Mouse (Mus musculus) embryonic facial prominence, embryonic 15.5 days (tissue): ENCODE results near the gene Tnni2. TPM values are rescaled to one million over a fixed set of nuclear protein-coding genes. Genes with fewer than 3 reads are reported as not detected.

ENCODE experiments used
- ATAC-seq: fragments of 200-750 bp; cut with Nextera tagmentation; 2 replicates; pipeline ENCODE4 v1.8.0; 2017; ENCODE audit warnings: low read depth, moderate TSS enrichment; ENCODE audit not compliant: insufficient number of reproducible peaks, low FRiP score, low TSS enrichment
- H3K27ac ChIP-seq: fragments of 300-500 bp; sonication (generic); replicated peaks from 2 replicates; pipeline ENCODE4 v1.5.1; 2015; ENCODE audit warnings: mild to moderate bottlenecking, inconsistent platforms
- H3K27me3 ChIP-seq: fragments of 300-500 bp; sonication (generic); 2 replicates; pipeline ENCODE4 v1.6.1; 2015; ENCODE audit warnings: inconsistent platforms
- H3K36me3 ChIP-seq: fragments of 300-500 bp; sonication (generic); 2 replicates; pipeline ENCODE4 v1.6.1; 2015; ENCODE audit warnings: mild to moderate bottlenecking, inconsistent platforms
- H3K4me1 ChIP-seq: fragments of 300-500 bp; sonication (generic); 2 replicates; pipeline ENCODE4 v1.6.1; 2015; ENCODE audit warnings: inconsistent platforms
- H3K4me2 ChIP-seq: fragments of 300-500 bp; sonication (generic); replicated peaks from 2 replicates; pipeline ENCODE4 v1.6.1; 2015; ENCODE audit warnings: mild to moderate bottlenecking, inconsistent platforms
- H3K4me3 ChIP-seq: fragments of 300-500 bp; sonication (generic); replicated peaks from 2 replicates; pipeline ENCODE4 v1.5.1; 2015; ENCODE audit warnings: mild to moderate bottlenecking, inconsistent platforms
- H3K9ac ChIP-seq: fragments of 300-500 bp; sonication (generic); 2 replicates; pipeline ENCODE4 v1.6.1; 2015; ENCODE audit warnings: inconsistent platforms
- H3K9me3 ChIP-seq: fragments of 300-500 bp; sonication (generic); replicated peaks from 2 replicates; pipeline ENCODE4 v1.6.1; 2016; ENCODE audit warnings: inconsistent platforms
- WGBS: fragments of 180-500 bp; shearing (Covaris S2); methylation state at CpG from one replicate; pipeline ENCODE4 v1.1.7; 2015; 5-methylcytosine and 5-hydroxymethylcytosine counted together
- polyA plus RNA-seq: library from polyadenylated mRNA; unstranded; fragments of >200 nt; fragmentation: Nextera tagmentation; extraction: Ambion mirVana; gene quantifications from 2 replicates; pipeline ENCODE4 v1.2.1, GENCODE M21; 2015

The Tnni2 gene
- polyA plus RNA-seq, 1 experiment from 2014 or later, result 169 TPM

DNA sequence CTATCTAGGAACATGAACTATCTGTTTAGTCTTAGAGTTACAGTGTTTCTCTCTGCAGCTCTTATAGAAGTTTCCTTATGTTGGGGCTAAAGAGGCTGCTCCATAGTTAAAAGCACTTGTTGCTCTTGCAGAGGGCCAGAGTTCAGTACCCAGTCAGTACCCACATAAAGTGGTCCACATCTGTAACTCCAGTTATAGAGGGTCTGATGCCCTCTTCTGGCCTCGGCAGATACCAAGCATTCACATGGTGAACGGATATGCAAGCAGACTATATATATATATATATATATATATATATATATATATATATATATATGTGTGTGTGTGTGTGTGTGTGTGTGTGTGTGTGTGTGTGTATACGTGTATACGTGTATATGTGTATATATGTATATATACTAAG is 33.7 kb upstream of the Tnni2 start:
- no peaks in the 10 kb centered on the region for H3K9me3 ChIP-seq
- no peak overlapping the region for H3K27ac ChIP-seq
- no peak overlapping the region for H3K9ac ChIP-seq
- H3K27me3 ChIP-seq, result no peaks in the 10 kb centered on the region
- no peak overlapping the region for H3K4me2 ChIP-seq
- no peaks in the 10 kb centered on the region for H3K36me3 ChIP-seq
- no peak overlapping the region for H3K4me3 ChIP-seq
- H3K4me1 ChIP-seq, result no peaks in the 10 kb centered on the region
- WGBS, result 58% methylated on average over 4 of the region's 4 CpGs
- ATAC-seq, result no peak

DNA sequence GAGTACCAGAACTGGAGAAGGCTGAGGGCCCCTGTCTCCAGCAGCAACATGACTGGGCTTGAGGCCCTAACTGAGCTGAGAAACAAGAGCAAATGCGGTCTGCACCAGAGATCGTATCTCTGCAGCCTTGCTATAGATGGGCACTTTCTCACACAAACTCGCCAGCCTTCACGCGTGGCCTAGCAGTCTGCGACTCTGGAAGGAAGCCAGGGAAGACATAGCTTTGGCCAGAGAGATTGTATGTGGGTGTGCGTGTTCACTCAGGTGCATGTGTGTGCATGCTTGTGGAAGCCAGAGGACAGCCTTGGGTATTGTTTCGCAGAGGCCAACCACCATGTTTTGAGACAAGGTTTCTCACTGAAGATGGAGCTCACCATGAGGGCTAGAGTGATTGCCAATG is 32.9 kb upstream of the Tnni2 start:
- Histone ChIP-seq H3K9ac (no peak overlapping the region), H3K27me3 (no peaks in the 10 kb centered on the region), H3K4me2 (no peak overlapping the region), H3K27ac (no peak overlapping the region), H3K4me1 (no peaks in the 10 kb centered on the region), H3K36me3 (no peaks in the 10 kb centered on the region), H3K4me3 (no peak overlapping the region), H3K9me3 (no peaks in the 10 kb centered on the region)
- WGBS, result 88% methylated on average over 8 of the region's 8 CpGs
- ATAC-seq, result no peak

DNA sequence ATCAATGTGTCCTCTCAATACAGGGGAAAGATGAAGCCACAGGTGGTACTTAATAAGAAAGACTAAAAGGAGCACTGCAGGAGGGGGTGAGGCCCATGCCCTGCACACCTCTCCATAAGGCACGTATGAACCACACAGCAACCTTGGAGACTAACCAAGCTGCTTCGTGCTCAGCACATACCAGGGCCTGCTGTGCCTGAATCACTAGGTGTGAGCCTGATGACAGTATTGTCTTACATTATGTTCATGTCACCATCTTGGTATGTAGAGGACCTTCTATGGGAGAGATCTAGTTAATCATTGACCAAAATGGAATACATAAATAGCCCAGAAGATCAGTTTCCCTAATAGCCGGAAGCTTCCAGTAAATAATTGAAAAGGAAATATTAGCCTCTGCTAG is 32.0 kb upstream of the Tnni2 start:
- Histone ChIP-seq H3K36me3 (no peaks in the 10 kb centered on the region), H3K4me1 (no peaks in the 10 kb centered on the region), H3K27ac (no peak overlapping the region), H3K4me2 (no peak overlapping the region), H3K27me3 (no peaks in the 10 kb centered on the region), H3K4me3 (no peak overlapping the region), H3K9me3 (no peaks in the 10 kb centered on the region), H3K9ac (no peak overlapping the region)
- 80% methylated on average over 3 of the region's 3 CpGs for WGBS
- no peak for ATAC-seq

- H3K36me3 ChIP-seq, result no peaks in the 10 kb centered on the region
- no peaks in the 10 kb centered on the region for H3K27me3 ChIP-seq
- ATAC-seq, result no peak
- no peaks in the 10 kb centered on the region for H3K4me1 ChIP-seq
- no peak overlapping the region for H3K4me2 ChIP-seq
- WGBS, result 90% methylated on average over 6 of the region's 6 CpGs
- H3K27ac ChIP-seq, result no peak overlapping the region
- H3K9me3 ChIP-seq, result no peaks in the 10 kb centered on the region
- H3K4me3 ChIP-seq, result no peak overlapping the region
- H3K9ac ChIP-seq, result no peak overlapping the region
Observed at GRCm38 (mm10) chr7:142413285-142413684, 28.3 kb upstream of the Tnni2 start.

GRCm38 (mm10) chr7:142415314-142415713 is 26.3 kb upstream of the Tnni2 start:
- Histone ChIP-seq H3K4me2 (no peak overlapping the region), H3K36me3 (no peaks in the 10 kb centered on the region), H3K27ac (no peak overlapping the region), H3K4me1 (no peaks in the 10 kb centered on the region), H3K27me3 (no peaks in the 10 kb centered on the region), H3K4me3 (no peak overlapping the region), H3K9ac (no peak overlapping the region), H3K9me3 (no peaks in the 10 kb centered on the region)
- ATAC-seq, result no peak
- WGBS, result 52% methylated on average over 4 of the region's 4 CpGs

DNA sequence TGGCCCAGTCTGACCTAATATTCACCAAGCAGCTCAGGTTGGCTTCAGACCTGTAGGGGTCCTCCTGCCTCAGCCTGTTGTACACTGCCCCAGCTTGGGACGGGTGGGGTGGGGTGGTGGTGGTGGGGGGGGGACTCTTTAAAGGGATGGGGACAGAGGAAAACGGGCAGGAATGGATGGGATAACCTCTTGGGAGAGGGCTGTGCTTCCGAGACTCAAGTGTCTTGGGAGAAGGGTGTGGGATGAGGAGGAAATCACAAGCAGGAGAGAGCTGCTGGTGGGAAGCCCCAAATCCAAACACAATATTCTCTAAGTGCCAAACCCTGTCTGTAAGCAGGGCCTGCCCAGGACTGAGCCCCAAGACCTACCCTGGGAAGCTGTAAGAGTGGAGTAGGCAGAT is 25.4 kb upstream of the Tnni2 start:
- Histone ChIP-seq H3K27ac (no peak overlapping the region), H3K4me2 (no peak overlapping the region), H3K9ac (no peak overlapping the region), H3K4me3 (no peak overlapping the region), H3K36me3 (no peaks in the 10 kb centered on the region), H3K27me3 (no peaks in the 10 kb centered on the region), H3K9me3 (no peaks in the 10 kb centered on the region), H3K4me1 (no peaks in the 10 kb centered on the region)
- WGBS, result 77% methylated on average over 3 of the region's 3 CpGs
- no peak for ATAC-seq

DNA sequence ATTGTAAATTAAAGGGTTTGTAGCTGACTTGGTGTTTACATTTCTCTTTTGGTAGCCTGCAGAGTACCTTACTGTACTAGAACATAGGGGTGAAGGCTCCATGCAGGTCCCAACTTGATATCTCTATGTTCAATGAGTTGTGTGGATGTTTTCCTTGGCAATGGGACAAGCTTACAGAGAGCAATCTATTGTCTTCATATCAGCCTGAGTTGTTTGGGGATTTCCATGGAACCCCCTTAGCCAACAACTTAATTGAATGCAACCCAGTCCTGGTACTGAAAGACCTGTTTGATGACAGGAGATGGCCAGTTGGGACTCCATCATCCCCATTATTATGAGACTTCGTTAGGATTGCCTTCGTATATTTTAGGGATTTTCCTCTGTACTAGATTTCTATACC is 23.6 kb upstream of the Tnni2 start:
- Histone ChIP-seq H3K27me3 (no peaks in the 10 kb centered on the region), H3K4me1 (no peaks in the 10 kb centered on the region), H3K27ac (no peak overlapping the region), H3K9ac (no peak overlapping the region), H3K4me2 (no peak overlapping the region), H3K4me3 (no peak overlapping the region), H3K9me3 (no peaks in the 10 kb centered on the region), H3K36me3 (no peaks in the 10 kb centered on the region)
- no peak for ATAC-seq
- 91% methylated on average over 2 of the region's 2 CpGs for WGBS

DNA sequence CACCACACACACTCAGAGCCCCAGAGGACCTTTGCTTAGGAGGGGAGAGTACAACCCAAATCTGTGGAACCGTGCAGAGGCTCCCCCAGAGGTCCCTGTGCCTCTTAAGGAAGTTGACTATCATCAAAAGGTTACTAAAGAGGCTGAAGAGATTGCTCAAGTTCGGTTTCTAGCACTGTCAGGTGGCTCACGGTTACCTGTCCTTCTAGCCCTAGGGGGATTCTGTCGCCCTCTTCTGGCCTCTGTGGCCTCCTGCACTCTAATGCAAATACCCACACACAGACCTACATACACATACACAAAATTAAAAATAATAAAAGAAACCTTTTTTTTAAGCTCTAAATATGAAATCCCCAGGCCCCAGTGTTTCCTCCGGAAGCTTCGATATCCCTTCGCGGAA is 22.9 kb upstream of the Tnni2 start:
- Histone ChIP-seq H3K4me3 (no peak overlapping the region), H3K9ac (no peak overlapping the region), H3K27me3 (no peaks in the 10 kb centered on the region), H3K4me1 (no peaks in the 10 kb centered on the region), H3K36me3 (no peaks in the 10 kb centered on the region), H3K4me2 (no peak overlapping the region), H3K9me3 (no peaks in the 10 kb centered on the region), H3K27ac (no peak overlapping the region)
- WGBS, result 87% methylated on average over 8 of the region's 8 CpGs
- ATAC-seq, result no peak

DNA sequence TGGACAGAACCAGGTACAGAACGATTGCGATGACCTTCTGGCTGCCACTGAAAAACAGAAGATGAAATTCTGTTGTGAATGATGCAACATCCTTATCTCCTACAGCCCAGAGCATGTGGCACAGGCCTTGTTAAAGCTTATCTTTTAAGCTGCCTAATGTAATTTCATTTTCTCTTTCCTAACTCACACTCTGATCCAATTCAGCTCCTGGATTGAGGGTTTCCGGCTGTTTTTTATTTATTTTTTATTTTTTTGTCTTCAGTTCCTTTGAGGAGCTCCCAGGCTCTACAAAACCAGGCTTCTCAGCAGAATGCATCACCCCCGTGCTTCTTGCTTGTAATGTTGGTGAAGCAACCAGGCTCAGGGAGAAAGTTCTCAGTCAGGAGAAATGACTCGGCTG is 21.7 kb upstream of the Tnni2 start:
- Histone ChIP-seq H3K9ac (no peak overlapping the region), H3K27me3 (no peaks in the 10 kb centered on the region), H3K4me1 (no peaks in the 10 kb centered on the region), H3K27ac (no peak overlapping the region), H3K9me3 (no peaks in the 10 kb centered on the region), H3K36me3 (no peaks in the 10 kb centered on the region), H3K4me3 (no peak overlapping the region), H3K4me2 (no peak overlapping the region)
- ATAC-seq, result no peak
- WGBS, result 77% methylated on average over 5 of the region's 5 CpGs

DNA sequence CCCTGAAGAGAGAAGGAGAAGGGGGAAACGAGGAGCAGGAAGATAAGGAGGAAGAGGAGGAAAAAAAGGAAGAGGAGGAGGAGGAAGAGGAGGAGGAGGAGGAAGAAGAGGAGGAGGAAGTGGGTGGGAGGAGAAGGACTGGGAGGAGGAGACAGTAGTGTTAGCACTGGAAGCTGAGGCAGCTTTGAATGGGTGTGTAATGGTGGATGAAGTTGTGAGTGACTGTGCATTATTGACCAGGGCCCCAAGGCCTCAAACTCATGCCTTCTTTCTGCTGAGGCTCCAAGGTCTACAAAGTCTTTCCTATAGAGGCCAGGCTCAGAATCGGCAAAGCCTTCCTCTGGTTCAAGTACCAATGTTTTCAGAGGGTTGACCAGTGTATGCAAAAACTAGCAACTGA is 19.8 kb upstream of the Tnni2 start:
- Histone ChIP-seq H3K36me3 (no peaks in the 10 kb centered on the region), H3K9ac (no peak overlapping the region), H3K9me3 (no peaks in the 10 kb centered on the region), H3K4me3 (no peak overlapping the region), H3K4me2 (no peak overlapping the region), H3K27me3 (no peaks in the 10 kb centered on the region), H3K27ac (no peak overlapping the region), H3K4me1 (no peaks in the 10 kb centered on the region)
- ATAC-seq, result no peak
- 66% methylated on average over 2 of the region's 2 CpGs for WGBS

DNA sequence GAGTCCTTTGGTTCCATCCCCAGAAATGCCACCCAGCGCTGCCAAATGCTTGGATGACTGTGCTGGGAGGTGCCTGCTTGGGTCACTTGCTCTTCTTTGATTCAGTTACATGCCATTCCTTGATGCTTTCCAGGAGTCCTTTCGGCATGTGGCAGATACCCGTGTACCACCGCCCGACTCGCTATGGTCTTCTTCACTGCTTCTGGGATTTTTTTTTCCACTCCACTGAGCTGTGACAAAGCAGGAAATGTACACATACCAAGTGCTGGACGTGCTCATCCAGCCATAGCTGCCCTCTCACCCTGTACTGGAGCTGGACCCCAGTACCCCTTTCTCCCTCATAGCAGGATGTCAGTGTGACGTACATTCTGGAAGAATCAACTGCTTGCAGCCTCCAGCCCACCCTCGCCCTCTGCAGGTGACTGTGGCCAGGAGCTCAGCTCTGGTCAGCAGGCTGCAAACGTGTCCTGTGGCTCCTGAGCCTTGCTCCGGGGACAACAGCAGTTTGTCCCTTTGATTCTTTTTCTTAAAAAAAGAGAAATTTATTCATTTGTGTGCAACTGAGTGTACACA is 15.9 kb upstream of the Tnni2 start:
- ATAC-seq, result no peak
- Histone ChIP-seq H3K9ac (no peak overlapping the region), H3K27me3 (no peaks in the 10 kb centered on the region), H3K4me1 (peaks cover 20% of the 10 kb centered on the region), H3K9me3 (no peaks in the 10 kb centered on the region), H3K4me2 (no peak overlapping the region), H3K27ac (no peak overlapping the region), H3K36me3 (no peaks in the 10 kb centered on the region), H3K4me3 (no peak overlapping the region)
- WGBS, result 59% methylated on average over 11 of the region's 11 CpGs

GRCm38 (mm10) chr7:142428213-142428612 is 13.4 kb upstream of the Tnni2 start:
- Histone ChIP-seq H3K4me2 (no peak overlapping the region), H3K36me3 (no peaks in the 10 kb centered on the region), H3K9me3 (no peaks in the 10 kb centered on the region), H3K4me1 (peaks cover 36% of the 10 kb centered on the region), H3K27me3 (no peaks in the 10 kb centered on the region), H3K9ac (no peak overlapping the region), H3K27ac (peak overlapping the region; percentile 86), H3K4me3 (no peak overlapping the region)
- 15% methylated on average over 7 of the region's 7 CpGs for WGBS
- ATAC-seq, result no peak
